Mouse (Mus musculus) urinary bladder, adult 2 months (tissue): ENCODE measurements around the gene Ppfibp2. TPM values are rescaled to one million over a fixed set of nuclear protein-coding genes. Genes with fewer than 3 reads are reported as not detected.

ENCODE experiments used
- DNase-seq: peaks from one replicate; pipeline ENCODE4 v3.0.0; 2022; ENCODE audit warnings: low spot score
- polyA plus RNA-seq: library from polyadenylated mRNA; depleted of rRNA; stranded (reverse); fragments of >200 nt; gene quantifications from 2 replicates; pipeline ENCODE4 v1.2.3, GENCODE M21; 2012

Gene Ppfibp2
- polyA plus RNA-seq, 1 experiment = 81.1 TPM

DNA sequence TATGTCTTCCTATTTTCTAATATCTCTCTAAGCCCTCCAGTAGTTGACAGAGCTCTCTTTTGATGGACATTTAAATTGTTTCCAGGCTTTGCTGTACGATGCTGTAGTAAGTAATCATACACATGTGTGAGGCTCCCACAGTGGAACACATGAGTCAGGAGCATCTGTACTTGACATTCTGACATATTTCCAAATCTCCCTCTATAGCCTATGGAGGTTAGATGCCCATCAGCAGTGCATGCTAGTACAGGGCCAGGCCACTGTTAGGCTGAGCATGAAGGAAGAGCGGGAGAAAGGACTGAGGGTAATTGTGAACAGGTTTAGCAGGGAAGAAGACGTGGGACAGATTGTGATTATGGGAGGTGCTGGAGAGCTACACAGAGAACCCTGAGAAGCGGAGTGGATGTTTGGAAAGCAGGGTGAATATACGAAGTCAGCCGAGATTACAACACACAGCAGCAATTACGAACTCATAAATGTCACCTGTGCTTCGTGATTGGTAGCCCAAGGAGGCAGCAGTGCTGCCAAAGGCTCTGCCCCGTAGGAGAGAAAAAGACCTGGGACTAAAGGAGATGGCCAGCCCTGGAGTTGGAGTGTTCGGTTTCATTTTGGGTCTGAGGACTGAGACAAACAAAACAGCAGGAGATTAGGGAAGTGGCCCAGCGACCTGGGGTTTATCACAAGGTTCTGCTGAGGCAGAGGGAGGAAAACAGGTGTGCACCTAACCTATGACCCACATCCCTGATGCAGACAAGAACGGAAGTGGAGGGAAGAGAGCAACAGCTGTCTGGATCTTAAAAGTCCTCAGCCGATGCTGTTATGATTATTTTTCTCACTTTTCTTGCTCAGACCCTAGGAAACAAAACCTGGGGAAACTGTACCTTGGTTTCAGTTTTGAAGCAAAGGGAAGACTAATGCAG lies 107.7 kb downstream of the Ppfibp2 start:
- no peak for DNase-seq

DNA sequence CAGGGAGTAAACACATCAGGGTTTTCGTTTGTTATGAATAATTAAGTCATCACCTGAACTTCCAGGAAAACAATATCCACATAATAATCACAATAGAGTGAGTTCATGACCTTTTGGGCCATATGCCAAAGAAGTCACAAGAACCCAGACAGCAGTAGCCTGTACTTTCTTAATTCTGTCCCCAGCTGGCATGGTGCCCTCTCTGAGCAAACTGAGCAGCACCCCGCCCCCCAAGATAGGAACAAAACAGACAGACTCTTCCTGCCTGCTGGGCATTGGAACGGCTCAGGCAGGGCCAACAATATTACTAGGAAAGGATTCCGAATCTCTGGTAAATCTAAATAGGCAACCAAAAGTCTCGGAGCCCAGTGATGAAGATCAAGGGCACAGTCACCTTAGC lies 110.9 kb downstream of the Ppfibp2 start:
- no peak for DNase-seq

DNA sequence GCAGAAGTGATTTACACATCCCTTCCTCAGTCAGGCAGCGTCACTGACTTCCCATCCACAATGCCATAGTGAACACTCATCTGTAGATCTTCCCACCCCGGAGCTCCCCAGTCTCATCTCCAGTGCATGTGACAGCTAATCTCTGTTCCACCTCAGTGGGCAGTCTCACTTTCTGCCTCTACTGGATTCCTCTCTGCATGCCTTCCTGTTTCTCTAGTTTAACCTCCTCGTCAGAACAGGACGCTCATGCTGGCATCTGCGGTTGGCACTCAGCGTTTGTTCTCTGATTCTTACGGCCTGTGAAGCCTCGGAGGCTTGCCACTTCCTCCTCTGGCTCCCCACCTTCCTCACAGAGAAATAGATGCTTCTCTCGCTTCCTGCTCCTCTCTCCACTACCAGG lies 112.6 kb downstream of the Ppfibp2 start:
- DNase-seq = no peak

DNA sequence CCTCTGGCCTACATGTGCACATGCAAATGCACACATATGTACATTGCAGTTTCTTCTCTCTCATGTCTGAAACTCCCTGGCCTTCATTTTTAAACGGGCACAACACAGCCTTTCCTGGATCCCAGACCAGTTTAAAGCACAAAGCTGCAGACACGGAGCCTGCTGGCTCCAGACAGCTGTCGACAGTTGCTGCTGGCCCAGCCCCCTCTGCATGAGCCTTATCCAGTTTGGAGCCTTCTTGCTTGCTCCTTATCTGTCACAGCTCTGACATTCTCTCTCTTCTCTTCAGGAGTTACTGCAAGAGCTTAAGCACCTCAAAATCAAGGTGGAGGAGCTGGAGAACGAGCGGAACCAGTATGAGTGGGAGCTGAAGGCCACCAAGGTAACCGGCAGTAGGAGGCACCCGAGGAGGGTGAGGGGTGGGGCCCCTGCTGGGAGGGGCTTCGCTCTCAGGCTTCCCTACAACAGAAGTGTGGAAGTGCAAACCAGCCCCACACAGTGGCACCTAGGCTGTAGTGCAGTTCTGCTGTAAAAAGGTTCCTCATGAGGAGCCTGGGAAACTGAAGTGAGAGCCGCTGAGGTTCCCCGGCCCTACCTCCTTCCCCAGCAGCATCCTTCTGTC lies 113.6 kb downstream of the Ppfibp2 start:
- no peak for DNase-seq

DNA sequence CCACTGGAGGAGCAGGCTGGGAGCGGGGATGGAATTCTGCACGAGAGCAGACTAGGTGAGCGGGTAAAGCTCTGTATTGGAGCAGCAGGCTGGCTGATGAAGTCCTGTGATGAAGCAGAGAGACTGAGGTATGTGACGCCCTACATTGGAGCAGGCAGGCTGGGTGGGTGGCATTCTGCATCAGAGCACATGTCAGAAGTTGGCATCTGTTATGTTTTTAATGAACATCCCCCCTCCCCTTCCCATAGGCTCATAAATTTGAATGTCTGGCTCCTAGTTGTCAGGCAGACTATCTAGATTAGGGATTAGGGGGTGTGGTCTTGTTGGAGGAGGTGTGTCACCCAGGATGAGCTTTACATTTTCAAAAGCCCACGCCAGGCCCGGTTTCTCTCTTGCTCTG lies 117.7 kb downstream of the Ppfibp2 start:
- DNase-seq = no peak

DNA sequence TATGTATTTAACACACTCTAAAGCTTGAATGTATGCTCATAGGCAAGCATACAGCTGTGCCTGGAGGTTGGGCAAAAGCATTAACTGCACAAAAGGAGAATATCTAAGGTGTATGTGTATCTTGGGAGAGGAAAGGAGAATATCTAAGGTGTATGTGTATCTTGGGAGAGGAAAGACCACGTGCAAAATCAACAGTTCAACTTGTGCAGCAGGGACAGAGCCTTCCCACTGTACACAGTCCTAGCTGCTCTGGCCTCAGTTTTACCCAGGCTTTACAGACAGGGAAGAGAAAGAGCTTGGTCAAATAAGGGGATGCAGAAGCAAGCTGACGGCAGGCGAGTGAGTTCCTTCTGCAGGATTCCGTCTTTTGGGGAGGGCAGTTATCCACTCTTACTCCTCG lies 119.1 kb downstream of the Ppfibp2 start:
- DNase-seq = no peak

DNA sequence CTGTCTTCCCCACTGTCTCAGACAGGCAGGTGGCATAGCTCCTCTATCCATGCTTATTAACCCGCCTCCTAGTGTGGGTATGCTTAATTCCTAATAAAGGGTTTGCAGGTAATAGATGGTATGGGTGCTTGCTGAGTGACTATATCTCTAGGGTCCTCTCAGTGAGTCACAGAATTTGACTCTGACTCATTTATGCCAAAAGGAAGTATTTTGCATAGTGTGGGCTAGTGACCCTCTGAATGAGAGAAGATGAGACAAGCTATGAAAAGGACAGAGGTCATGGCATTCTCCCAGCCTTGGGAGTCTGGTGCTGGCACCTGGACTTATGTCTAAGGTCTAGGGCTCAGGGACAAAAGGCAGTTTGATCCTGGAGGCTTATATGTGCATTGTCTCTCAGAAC lies 125.8 kb downstream of the Ppfibp2 start:
- DNase-seq = no peak

DNA sequence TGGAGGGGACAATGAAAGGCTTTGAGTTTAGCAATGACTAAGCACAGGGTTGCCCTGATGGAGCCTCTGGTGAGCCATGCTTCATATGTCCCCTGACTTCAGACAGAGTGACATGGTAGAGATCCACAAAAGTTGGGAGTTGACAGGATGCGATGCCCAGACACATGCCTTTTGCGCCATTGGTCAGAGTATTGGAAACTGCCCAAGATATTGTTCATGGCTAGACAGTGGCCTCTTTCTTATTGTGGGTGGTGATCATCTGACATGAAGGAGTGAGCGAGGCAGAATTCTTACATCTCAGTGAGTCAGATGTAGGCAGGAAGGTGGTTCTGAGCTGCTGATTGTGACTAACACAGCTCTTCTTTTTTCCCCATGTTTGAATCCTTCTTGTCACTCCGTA lies 127.5 kb downstream of the Ppfibp2 start:
- DNase-seq = no peak

DNA sequence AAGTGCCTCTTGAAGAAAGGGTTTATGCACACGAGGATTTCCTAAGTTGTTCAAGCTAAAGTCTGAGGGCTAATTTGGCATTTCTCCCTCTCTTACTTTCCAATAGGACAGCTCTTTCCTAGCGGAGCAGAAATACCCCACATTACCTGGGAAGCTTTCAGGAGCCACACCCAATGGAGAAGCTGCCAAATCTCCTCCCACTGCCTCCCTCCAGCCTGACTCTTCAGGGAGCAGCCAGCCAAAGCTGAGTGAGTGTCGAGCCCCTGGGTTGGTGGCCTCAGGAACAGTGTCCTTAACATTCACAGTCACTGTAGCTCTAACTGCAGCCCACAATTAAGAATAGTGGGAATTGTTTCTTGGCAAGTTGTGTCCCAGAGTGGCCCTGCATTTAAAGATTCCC lies 132.5 kb downstream of the Ppfibp2 start:
- DNase-seq = no peak

DNA sequence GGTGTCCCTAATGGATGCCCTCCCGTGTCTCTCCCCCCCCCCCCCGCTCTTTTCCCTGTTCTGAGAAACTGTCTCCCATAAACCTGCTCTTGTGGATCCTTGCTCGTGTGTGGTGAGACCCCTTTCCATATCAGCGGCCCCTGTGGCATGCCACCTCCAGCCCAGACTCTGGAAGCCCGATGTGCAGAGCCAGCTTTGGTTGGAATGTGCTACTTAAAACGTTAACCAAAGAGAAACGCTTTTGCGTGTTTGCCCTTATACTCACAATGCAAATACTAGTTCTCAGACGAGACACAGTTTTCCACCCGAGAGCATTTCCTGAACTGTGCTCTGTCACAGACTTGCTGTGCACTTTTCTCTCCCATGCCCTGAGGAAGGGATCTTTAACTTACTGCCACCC lies 135.6 kb downstream of the Ppfibp2 start:
- no peak for DNase-seq

DNA sequence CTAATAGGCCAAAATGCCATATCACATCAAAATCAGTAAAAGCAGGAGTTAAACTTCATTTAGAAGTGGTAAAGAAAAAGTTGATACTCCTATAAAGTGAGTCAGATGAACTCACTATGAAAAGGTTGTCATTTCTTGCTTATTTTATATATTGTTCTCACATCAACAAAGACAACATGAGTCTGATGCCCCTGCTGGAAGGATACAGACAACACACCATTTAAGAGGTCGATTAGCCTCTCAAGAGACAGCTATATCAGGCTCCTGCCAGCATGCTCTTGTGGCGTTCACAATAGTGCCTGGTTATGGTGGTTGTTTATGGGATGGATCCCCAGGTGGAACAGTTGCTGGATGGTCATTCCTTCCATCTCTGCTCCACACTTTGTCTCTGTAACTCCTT lies 138.2 kb downstream of the Ppfibp2 start:
- no peak for DNase-seq

DNA sequence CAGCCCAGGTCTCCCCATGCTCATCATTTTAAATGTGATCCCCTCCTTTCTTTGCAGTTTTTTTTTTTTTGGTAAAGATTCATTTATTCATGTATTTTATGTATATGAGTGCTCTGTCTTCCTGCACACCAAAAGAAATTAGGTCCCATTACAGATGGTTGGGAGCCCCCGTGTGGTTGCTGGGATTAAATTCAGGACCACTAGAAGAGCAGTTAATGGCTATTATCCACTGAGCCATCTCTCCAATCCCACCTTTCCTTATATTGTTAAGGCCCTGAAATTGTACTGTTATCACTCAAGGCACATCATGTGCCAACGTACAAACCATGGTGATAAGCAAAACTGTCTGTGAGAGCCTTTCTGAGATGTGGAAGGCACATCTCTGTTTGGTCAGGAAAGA lies 143.7 kb downstream of the Ppfibp2 start:
- DNase-seq = no peak

DNA sequence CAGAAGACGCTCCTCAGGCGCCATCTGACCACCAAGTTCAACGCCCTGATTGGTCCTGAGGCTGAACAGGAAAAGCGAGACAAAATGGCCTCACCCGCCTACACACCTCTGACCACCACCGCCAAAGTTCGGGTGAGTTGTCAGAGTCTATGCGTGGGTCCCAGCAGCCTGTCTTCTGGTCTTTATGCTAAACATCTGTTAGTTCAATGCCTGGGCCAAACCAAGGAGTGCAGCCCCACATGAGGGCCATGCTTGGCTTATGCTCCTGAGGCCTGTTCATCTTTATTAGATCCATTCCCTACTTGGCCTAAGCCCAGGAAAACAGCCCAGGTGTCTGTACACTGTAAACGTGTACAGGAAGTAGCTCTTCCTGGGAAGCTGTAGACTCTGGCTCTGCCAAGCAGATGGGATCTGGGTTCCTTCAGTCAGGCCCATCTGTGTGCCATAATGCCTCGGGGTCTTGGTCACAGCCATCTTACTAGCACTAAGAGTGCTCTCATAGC lies 148.0 kb downstream of the Ppfibp2 start:
- no peak for DNase-seq

DNA sequence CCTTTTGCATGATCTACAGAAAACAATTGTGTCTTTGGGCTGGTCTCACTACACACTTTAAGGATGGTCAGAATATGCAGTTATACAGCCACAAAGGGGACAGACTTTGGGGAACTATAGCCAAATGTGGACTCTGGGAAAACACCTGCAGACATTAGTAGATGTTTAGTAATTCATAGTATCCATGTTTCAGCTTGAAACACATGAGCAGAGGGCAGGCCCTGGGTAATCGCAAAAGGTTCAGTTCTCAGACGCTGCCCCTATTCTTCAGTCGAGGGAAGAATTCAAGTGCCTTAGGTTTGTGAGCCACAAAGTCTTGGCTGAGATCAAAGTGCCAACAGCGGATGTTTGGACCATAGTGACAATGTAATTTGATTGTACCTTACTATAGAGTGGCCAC lies 149.4 kb downstream of the Ppfibp2 start:
- DNase-seq = no peak

DNA sequence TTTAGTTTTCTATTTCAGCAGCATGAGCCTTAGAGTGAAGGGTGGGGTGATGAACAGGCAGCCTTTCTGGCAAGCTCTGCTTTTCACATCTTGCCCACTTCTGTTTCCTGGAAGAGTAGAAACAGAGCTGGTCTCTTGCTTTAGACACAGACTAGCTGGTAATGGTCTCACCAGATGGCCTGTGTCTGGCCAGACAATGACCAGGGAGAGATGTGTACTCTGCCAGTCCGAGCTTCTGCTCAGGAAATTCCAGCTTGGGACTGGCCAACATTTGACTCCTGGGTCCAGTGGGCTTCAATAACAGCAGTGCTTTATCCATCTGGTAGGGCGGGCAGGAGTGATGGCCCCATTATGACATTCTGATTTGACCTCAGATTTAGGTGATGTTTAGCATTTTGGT lies 150.1 kb downstream of the Ppfibp2 start:
- DNase-seq = no peak

DNA sequence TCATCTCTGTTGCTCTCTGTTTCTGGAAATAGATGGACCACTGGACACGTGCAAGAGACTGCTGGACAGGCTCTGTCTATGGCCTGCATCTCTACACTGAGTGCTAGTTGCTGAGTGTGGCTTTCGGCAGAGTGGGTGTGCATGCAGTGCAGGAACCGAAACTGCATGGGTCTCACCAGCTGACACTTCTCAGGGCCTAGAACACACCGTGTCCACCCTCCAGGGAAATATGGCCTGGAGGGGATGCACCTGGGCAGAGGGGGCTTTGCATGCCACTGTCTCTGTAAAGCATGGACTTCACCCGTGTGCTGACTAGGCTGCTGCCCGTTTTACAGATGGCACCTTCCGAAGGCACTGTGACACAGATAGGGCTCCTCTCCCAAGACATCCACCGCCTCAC lies 151.0 kb downstream of the Ppfibp2 start:
- no peak for DNase-seq

DNA sequence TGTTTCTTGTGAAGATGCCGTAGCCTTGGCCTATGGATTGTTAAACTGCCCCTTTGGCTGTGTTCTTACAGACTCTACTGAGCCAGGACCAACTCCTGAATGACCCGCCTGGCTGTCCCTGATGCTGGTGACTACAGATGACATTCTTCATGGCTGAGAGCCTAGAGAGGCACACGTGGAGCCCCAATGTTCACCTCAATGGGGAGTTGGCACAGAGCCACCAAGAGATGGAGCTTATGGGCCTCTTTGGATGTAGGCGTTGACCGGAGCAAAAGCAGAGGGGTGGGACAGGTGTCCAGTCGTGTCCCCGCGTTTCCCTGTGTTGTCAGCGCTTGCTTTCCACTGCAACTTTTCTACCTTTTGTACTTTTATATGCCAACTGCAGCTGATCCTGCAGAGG lies 152.5 kb downstream of the Ppfibp2 start:
- DNase-seq = no peak

DNA sequence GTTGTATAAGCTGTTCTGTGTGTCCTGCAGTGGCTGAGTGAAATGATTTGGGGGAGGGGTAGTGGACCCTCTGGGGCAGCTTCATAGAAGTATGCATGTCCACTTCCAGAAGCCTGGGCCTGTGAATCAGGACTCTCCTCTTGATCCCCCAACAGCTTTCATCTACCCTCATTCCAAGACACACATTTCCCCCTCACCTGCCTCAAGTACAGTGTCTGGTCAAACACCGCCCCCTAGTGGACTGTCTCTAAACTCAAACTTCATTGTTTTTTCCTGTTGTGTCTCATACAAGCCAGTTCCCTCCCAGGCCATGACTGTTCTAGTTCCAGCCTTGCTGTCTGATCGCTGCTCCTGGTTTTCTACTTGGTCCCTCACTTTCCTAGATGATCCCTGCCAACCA lies 152.9 kb downstream of the Ppfibp2 start:
- DNase-seq = no peak

DNA sequence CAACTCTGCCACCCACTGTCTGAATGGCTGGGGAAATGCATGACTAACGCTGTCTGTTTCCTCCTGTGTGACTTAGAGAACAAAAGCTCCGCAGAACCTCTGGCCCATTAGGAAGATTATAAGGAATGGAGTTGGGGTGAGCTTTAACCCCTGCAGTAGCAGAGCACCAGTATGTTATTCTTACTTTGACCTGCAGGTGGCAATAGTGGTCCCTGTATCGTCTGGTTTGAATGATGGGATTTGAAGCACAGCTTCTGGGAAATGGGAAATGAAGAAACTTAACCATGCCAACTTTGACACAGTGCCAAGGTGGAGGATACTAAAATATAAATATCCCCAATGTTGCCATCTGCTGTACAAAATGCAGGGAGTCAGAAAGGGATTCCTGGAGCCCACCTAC lies 154.3 kb downstream of the Ppfibp2 start:
- no peak for DNase-seq

DNA sequence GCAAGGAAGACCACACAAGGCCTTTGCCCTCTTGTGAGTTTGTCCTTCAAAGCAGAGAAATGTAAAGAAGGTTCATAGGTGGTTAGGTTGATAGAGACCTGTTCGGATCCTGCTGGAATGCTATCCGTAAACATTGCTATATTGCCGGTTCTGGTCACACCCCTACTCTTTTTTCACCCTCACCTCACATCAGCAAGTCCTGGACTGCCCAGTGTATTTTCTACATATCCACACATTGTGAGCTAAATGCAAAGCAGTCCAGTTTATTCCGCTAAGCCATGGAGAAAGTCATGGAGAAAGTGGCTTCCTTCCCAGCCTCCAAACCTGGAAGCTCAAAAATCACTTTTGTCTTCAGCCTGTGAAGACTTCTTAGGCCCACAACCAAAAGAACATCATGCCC lies 154.7 kb downstream of the Ppfibp2 start:
- no peak for DNase-seq

DNA sequence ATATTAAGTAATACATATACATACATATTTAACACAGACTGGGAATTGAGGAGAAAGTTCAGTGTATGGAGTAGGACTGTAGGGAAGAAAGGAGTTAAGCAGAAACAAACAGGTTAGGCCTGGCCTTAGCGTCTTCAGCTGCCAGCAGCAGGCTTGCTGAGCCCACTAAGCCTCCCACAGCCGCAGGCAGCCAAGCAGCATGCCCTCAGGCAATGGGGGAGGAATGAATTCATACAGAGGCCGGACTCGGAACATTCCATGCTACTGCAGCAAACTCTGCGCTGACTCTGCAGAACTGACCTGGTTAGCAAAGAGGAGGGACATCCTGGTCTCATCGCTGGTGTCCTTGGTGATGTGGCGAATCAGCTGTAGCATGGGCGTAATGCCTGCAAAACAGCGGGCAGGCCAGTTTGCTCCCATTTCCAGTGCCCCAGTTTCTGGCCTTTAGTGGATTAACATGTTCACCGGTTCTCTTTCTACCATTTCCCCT lies 157.1 kb downstream of the Ppfibp2 start:
- no peak for DNase-seq

DNA sequence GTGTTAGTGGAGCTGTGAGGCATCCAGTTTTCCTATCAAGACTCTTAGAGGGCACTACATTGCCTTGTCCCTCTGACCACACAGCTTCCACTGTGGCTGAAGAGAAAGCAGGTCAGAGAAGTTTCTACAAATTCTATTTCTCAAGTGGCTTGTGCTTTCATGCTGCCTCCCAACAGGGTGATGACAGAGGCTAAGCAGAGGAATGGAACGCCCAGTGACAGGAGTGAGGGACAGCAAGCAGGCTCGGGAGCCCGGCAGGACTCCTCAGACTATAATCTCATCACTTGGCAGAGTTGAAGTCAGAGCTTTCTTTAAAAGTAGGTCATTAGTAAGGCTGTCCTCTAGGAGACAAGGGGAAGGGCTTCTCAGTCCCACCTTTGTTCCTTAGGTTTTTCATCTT lies 160.9 kb downstream of the Ppfibp2 start:
- no peak for DNase-seq

DNA sequence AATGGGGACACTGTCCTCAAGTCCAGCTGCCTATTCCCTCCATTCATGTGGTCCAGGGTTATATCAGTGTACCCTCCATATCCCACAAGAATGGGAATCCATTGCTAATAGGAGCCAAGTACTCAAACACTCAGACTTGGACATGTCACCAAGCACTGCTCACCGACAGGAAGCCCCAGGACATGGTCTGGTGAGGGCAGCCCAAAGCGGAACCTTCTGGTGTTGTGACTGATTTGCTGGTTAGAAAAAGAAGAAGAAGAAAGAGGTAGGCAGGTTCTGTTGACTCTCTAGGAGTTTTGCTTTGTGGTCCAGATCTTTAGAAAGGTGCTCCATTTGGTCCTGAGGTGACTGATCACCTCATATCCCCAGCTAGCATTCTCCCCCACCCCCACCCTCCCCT lies 161.7 kb downstream of the Ppfibp2 start:
- DNase-seq = no peak
